Mouse (Mus musculus) large intestine, adult 2 months (tissue): ENCODE results near the gene Trim6. TPM values are rescaled to one million over a fixed set of nuclear protein-coding genes. Genes with fewer than 3 reads are reported as not detected.

ENCODE experiments used
- polyA plus RNA-seq: library from polyadenylated mRNA; depleted of rRNA; stranded (reverse); fragments of >200 nt; gene quantifications from 2 replicates; pipeline ENCODE4 v1.2.3, GENCODE M21; 2012; rRNA removed

Gene Trim6
- polyA plus RNA-seq, 1 experiment = 0.79 TPM

Other genes starting within 250 kb of the Trim6 start
- gene Olfr635, start 247.6 kb upstream of the Trim6 start, polyA plus RNA-seq = not detected in 2 replicates
- not detected in 2 replicates for gene Olfr638, start 220.0 kb upstream of the Trim6 start, polyA plus RNA-seq
- not detected in 2 replicates for gene Olfr639, start 201.5 kb upstream of the Trim6 start, polyA plus RNA-seq
- not detected in 2 replicates for gene Olfr640, start 193.2 kb upstream of the Trim6 start, polyA plus RNA-seq
- not detected in 2 replicates for gene Olfr641, start 183.3 kb upstream of the Trim6 start, polyA plus RNA-seq
- gene Olfr642, start 166.1 kb upstream of the Trim6 start, polyA plus RNA-seq = not detected in 2 replicates
- gene 4930516K23Rik, start 157.3 kb upstream of the Trim6 start, polyA plus RNA-seq = not detected in 2 replicates
- not detected in 2 replicates for gene Olfr644, start 146.9 kb upstream of the Trim6 start, polyA plus RNA-seq
- gene Olfr645, start 133.3 kb upstream of the Trim6 start, polyA plus RNA-seq = not detected in 2 replicates
- not detected in 2 replicates for gene Olfr646, start 113.9 kb upstream of the Trim6 start, polyA plus RNA-seq
- gene Ubqln5, start 89.0 kb upstream of the Trim6 start, polyA plus RNA-seq = not detected in 2 replicates
- not detected in 2 replicates for gene Olfr643, start 81.4 kb upstream of the Trim6 start, polyA plus RNA-seq
- gene Ubqln3, start 75.5 kb upstream of the Trim6 start, polyA plus RNA-seq = not detected in 2 replicates
- gene Ubqlnl, start 68.2 kb upstream of the Trim6 start, polyA plus RNA-seq = not detected in 2 replicates
- gene Olfm5, start 54.0 kb upstream of the Trim6 start, polyA plus RNA-seq = not detected in 2 replicates
- 0.02 TPM in 1 of 2 replicates, not detected in the other for gene Olfr648, start 35.4 kb upstream of the Trim6 start, polyA plus RNA-seq
- gene Olfr649, start 22.8 kb upstream of the Trim6 start, polyA plus RNA-seq = not detected in 2 replicates
- gene Trim34a, start 25.7 kb downstream of the Trim6 start, polyA plus RNA-seq = 3.8 and 5.5 TPM in 2 replicates
- 0.40 and 0.81 TPM in 2 replicates for gene Trim5, start 69.3 kb downstream of the Trim6 start, polyA plus RNA-seq
- 5.3 and 8.3 TPM in 2 replicates for gene Trim12a, start 96.7 kb downstream of the Trim6 start, polyA plus RNA-seq
- 2.5 and 3.6 TPM in 2 replicates for gene Trim34b, start 110.7 kb downstream of the Trim6 start, polyA plus RNA-seq
- gene Trim12c, start 134.6 kb downstream of the Trim6 start, polyA plus RNA-seq = 4.2 and 5.8 TPM in 2 replicates
- 0.12 and 0.17 TPM in 2 replicates for gene Trim30b, start 151.1 kb downstream of the Trim6 start, polyA plus RNA-seq
- not detected in 2 replicates for gene Trim30c, start 182.0 kb downstream of the Trim6 start, polyA plus RNA-seq
- gene Trim30a, start 246.4 kb downstream of the Trim6 start, polyA plus RNA-seq = 2.2 and 3.3 TPM in 2 replicates